Mouse (Mus musculus) neutrophil, adult 5-6 weeks (primary cell): ENCODE data around the gene Zfp579. TPM values are rescaled to one million over a fixed set of nuclear protein-coding genes. Genes with fewer than 3 reads are reported as not detected.
A peak's percentile ranks its signal among the peaks of the same experiment; 100 is the strongest.
"Not testable (repeated sequence)": the region's sequence is repeated elsewhere in the genome, so short reads cannot be mapped to it uniquely, and the experiment has no call there.

ENCODE experiments used
- ATAC-seq: fragments of 151-379, 151-347 bp; 2 replicates; pipeline ENCODE4 v1.8.0; 2017; ENCODE audit warnings: mild to moderate bottlenecking, moderate TSS enrichment; ENCODE audit not compliant: insufficient number of reproducible peaks, poor library complexity, low FRiP score, severe bottlenecking; ENCODE audit errors: extremely low read depth
- total RNA-seq: library from RNA; stranded (forward); fragments of 200-1000 nt; gene quantifications from 2 replicates; pipeline ENCODE4 v1.2.3, GENCODE M21; 2017

Zfp579 gene
- total RNA-seq, 1 experiment from 2014 or later, result 4.5 TPM

- no peak for ATAC-seq
Measured at GRCm38 (mm10) chr7:5016920-5017319, 21.0 kb upstream of the Zfp579 start.

GRCm38 (mm10) chr7:5016057-5016456 is 20.1 kb upstream of the Zfp579 start:
- no peak for ATAC-seq

GRCm38 (mm10) chr7:5015118-5016001 is 19.4 kb upstream of the Zfp579 start, which contains the start of gene Gm44973:
Gene Gm44973, plus strand, starts transcription at chr7:5015496.
- peak; percentile 59 for ATAC-seq

- ATAC-seq, result peak; percentile 69
Measured at GRCm38 (mm10) chr7:5014251-5015117, 18.5 kb upstream of the Zfp579 start, which contains the start of the genes Zfp524 and Fiz1. Gene Zfp524, plus strand, starts transcription at chr7:5014415. Gene Fiz1, minus strand, starts transcription at chr7:5014697.

GRCm38 (mm10) chr7:5012681-5013513 is 16.9 kb upstream of the Zfp579 start:
- no peak for ATAC-seq

- ATAC-seq, result no peak
Measured at GRCm38 (mm10) chr7:5008229-5008628, 12.3 kb upstream of the Zfp579 start.

- not testable (repeated sequence) for ATAC-seq
Measured at GRCm38 (mm10) chr7:5002876-5003275, 6.9 kb upstream of the Zfp579 start.

GRCm38 (mm10) chr7:4999876-5000275 is 3.9 kb upstream of the Zfp579 start:
- ATAC-seq, result 0 out of 2 replicates have a peak, but pooled peaks have one; percentile 43

- no peak for ATAC-seq
Measured at GRCm38 (mm10) chr7:4996934-4997333, 976 bp upstream of the Zfp579 start.

GRCm38 (mm10) chr7:4995268-4996002 is 523 bp downstream of the Zfp579 start:
- ATAC-seq, result no peak

GRCm38 (mm10) chr7:4993999-4994788 is 1.8 kb downstream of the Zfp579 start:
- no peak for ATAC-seq

GRCm38 (mm10) chr7:4993347-4993998 is 2.5 kb downstream of the Zfp579 start:
- ATAC-seq, result no peak

GRCm38 (mm10) chr7:4988250-4988649 is 7.7 kb downstream of the Zfp579 start:
- no peak for ATAC-seq

GRCm38 (mm10) chr7:4976832-4977231 is 19.1 kb downstream of the Zfp579 start:
- no peak for ATAC-seq

- ATAC-seq, result no peak
Measured at GRCm38 (mm10) chr7:4975455-4975854, 20.5 kb downstream of the Zfp579 start.

GRCm38 (mm10) chr7:4972321-4973047 is 23.5 kb downstream of the Zfp579 start:
- ATAC-seq, result no peak
